Mouse (Mus musculus): ENCODE data around the gene Auts2. TPM values are rescaled to one million over a fixed set of nuclear protein-coding genes. Genes with fewer than 3 reads are reported as not detected.
A peak's percentile ranks its signal among the peaks of the same experiment; 100 is the strongest.

Gene Auts2
- total RNA-seq, 1 experiment from 2014 or later: 10.4 TPM

- no peak for ATAC-seq (replicated peaks; ENCODE audit: low read depth, poor library complexity, severe bottlenecking)
These were observed 1074.5 kb downstream of the Auts2 start for GRCm38 (mm10) chr5:131468609-131469008.

DNA sequence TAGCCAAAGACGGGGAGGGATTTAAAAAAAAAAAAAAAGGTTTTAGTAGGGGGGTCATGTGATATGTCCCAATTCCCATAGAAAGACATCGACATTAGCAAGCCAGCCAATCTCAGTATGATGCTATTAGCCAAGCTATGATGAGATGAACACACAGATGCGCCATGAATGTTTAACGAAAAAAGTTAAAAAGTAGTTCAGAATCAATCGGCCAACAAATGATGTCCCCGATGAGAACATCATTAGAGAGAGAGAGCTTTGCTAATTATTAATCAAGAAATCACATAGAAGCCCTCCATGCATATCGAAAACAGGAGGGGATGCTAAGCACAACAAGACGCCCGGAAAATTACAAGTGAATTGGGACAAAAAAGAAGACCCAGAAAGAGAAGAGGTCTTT is 1077.0 kb downstream of the Auts2 start:
- ATAC-seq (replicated peaks; ENCODE audit: low read depth, poor library complexity, severe bottlenecking): no peak

- ATAC-seq (replicated peaks; ENCODE audit: low read depth, poor library complexity, severe bottlenecking): no peak
These were observed 1079.7 kb downstream of the Auts2 start for GRCm38 (mm10) chr5:131463402-131463801.

DNA sequence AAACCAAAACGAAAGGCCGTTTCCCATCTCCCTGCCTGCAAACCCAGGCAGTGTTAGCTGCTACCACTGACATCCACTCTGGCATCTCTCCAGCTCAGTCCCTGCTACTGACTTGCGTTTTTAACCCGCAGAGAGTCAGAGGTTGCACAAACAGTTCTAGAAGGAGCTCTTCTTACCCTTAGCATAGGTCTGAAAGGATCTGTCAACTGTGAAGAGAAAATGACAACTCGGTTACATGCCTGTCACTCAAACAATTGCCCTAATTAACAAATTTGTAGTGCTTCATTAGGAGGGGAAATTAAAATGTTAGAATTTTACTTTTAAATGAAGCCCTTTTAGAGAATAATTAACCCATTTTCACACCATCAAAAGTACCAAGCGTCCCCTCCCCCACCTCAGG is 1083.2 kb downstream of the Auts2 start:
- ATAC-seq (replicated peaks; ENCODE audit: low read depth, poor library complexity, severe bottlenecking): no peak

DNA sequence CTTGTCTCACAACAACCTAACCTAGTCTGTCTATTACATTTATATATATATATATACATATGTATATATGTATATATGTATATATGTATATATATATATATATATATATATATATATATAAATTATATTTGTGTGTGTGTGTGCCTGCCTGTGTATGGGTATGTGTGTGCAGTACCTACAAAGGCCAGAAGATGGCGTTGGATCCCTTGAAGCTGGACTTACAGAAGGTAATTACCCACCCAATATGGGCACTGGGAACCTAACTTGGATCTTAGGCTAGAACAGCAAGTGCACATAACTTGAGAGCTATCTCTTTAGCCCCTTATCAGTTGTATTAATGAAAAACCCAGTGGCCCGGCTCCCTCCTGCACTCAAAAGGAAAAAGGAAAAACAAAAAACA is 1083.6 kb downstream of the Auts2 start:
- no peak for ATAC-seq (replicated peaks; ENCODE audit: low read depth, poor library complexity, severe bottlenecking)

DNA sequence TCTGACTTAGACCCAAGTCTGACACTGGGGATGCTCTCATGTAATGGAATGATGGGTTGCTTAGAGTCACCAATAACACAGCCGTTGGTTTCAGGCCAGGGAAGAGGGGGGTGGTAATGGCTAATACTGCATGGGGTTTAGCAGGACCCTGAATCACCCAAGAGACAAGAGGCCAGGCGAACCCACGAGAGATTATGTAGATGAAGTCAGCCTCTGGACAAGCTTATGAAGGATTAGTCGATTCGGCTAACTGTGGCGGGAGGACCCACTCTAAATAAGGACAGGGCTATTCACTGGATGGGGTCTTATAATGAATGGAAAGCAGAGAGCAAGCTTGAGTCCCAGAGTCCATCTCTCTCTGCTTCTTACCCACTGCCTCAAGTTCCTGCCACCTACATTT is 1084.4 kb downstream of the Auts2 start:
- no peak for ATAC-seq (replicated peaks; ENCODE audit: low read depth, poor library complexity, severe bottlenecking)

- ATAC-seq (replicated peaks; ENCODE audit: low read depth, poor library complexity, severe bottlenecking): no peak
These were observed 1085.1 kb downstream of the Auts2 start for GRCm38 (mm10) chr5:131457999-131458398.

DNA sequence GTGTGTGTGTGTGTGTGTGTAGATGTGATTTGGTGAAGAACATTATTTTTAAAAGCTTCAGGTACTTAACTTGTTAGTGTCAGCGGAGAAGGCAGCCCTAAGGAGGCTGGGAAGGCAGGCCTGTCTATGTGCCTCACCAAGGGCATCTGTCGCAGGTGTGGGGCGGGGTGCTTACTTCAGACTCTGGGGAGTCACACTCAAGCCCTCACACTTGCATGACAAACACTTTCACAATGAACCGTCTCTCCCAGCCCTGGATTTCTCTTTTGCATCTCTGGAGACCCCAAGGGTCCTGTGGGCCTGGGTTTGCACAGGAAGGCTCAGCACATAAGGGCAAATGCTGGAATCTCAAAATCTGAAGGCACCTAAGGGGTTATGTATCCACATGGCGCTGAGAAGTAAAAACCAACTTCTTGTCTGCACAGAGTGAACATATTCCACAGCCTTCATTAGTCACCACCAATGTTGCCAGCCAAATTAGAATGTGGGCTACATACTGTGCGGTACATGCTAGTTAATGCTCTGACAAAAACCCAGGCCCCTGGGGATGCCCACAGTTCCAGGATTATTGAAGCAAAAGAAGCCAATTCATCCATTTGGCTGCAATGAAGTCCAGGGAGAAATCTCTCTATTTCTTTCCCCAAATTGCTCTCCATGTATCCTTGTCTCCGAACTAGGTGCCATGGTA is 1093.8 kb downstream of the Auts2 start:
- ATAC-seq (replicated peaks; ENCODE audit: low read depth, poor library complexity, severe bottlenecking): no peak

GRCm38 (mm10) chr5:131435239-131435876 is 1107.8 kb downstream of the Auts2 start:
- ATAC-seq (replicated peaks; ENCODE audit: low read depth, poor library complexity, severe bottlenecking): no peak

- ATAC-seq (replicated peaks; ENCODE audit: low read depth, poor library complexity, severe bottlenecking): no peak
These were observed 1109.9 kb downstream of the Auts2 start for GRCm38 (mm10) chr5:131433291-131433690.

GRCm38 (mm10) chr5:131431896-131432295 is 1111.2 kb downstream of the Auts2 start:
- no peak for ATAC-seq (replicated peaks; ENCODE audit: low read depth, poor library complexity, severe bottlenecking)

DNA sequence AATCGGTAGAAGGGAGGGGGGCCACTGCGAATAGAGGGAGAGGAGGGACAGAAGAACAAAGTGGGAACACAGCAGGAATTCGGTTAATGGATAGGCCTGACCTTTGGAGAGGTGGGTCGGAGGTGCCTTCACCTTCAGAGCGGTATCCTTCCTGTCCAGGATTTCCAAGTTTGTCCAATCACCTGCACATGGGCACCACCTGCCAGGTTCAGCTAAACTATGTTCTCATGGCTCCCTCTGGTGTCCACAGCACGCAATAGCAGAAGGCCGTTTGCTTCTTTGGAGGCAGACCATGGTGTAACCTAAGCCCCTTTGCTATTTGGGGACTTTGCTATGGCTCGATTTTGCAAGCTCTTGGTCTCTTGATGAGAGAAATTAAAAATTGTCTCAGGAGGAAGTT is 1113.0 kb downstream of the Auts2 start:
- ATAC-seq (replicated peaks; ENCODE audit: low read depth, poor library complexity, severe bottlenecking): peak; percentile 77

DNA sequence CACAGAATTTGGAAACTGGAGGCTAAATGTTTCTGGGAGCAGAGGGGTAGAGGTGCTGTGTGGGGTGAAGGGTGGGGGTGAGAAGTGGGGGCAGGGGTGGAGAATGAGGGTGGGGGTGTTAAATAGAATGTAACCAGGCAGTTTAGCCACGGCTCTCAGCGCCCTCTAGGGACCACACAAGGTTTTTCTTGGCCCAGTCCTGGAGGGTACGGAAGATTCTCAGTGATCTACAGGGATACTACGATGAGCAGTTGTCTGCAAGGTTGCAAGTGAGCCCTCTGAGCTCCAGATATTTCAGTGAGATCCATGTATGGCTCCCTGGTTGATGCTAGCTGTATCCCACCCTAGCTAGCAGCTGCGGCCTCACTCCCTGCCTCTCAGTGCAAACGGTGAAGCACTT is 1113.6 kb downstream of the Auts2 start:
- 0 out of 2 replicates have a peak, but pooled peaks have one; percentile 45 for ATAC-seq (replicated peaks; ENCODE audit: low read depth, poor library complexity, severe bottlenecking)

- ATAC-seq (replicated peaks; ENCODE audit: low read depth, poor library complexity, severe bottlenecking): peak; percentile 71
These were observed 1115.3 kb downstream of the Auts2 start for GRCm38 (mm10) chr5:131427734-131428413.

GRCm38 (mm10) chr5:131422737-131423136 is 1120.4 kb downstream of the Auts2 start:
- ATAC-seq (replicated peaks; ENCODE audit: low read depth, poor library complexity, severe bottlenecking): no peak

DNA sequence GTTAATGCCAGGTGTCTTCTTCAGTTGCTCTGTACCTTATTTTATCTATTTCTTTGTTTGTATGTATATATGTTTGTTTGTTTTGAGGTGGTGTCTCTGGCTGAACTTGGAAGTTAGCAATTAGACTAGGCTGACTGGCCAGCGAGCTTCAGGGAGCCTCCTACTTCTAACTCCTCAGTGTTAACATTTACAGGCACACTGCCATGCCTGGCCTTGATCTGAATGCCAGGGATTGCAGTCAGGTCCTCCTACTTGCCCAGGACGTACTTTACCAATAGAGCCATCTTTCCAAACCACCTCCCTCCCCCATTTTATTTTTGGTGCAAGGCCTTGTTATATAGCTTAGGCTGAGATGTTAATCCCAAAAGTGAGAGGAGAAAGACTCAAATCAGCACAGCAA is 1122.7 kb downstream of the Auts2 start:
- ATAC-seq (replicated peaks; ENCODE audit: low read depth, poor library complexity, severe bottlenecking): no peak

DNA sequence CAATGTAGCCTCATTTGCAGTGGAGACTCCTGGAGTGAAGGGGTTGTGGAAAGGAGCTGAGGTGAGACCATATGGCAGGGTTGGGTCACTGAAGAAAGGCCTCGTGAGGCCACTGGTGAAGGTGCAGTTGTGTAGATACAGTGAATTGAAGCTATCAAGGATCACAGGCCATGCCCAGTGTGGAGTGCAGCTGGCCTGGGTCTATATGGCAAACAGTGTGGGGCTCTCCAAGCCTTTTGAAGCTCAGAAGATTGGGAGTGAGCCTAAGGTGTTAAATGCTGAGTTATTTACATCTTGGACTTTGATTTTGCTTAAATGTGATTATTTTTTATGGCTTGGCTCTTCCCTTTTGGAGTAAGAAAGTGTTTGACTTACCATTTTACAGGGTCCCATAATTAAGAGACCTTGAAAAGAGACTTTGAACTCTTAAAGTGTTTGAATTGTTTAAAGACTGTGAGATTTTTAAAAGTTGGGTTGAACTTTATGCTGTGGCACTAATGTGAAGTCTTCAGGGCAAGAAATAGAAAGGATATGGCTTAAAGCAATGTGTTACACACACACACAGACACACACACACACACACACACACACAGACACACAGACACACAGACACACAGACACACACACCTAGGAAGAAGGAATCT is 1127.1 kb downstream of the Auts2 start:
- no peak for ATAC-seq (replicated peaks; ENCODE audit: low read depth, poor library complexity, severe bottlenecking)

DNA sequence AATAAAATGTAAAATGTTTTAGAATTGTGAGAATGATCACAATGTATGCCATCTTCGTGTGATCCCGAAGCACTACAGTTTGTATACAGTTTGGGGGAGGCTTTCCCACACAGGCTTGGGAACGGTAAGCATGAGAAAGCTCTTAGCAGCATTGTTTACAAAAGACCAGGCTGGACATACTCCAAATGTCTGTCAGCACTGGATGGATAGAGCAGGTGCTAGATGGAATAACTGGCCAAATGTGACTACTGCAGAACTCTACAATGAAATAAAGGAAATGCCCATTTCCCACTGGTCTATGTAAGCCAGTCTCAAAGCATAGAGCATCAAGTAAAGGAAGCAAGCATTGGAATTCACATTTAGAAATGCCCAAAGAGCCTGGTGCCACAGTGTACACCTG is 1144.9 kb downstream of the Auts2 start:
- no peak for ATAC-seq (replicated peaks; ENCODE audit: low read depth, poor library complexity, severe bottlenecking)

DNA sequence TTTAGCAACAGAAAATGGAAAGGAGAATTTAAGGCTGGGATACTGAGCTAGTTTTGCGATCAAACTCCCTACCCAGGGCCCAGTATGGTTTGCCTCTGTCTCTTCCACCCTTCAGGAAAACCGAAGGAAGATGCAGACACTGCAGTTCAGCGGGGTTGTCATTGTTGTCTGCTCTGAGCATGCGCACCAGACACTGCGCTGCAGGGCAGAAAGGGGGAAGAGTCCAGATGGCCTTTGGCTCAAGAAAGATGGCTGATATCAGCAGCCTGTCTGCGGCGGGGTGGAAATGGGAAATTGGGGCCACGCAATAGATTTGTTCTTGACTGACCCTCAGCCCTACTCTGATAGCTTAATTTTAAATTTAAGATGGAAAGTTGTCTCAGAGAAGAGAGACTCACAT is 1147.4 kb downstream of the Auts2 start:
- no peak for ATAC-seq (replicated peaks; ENCODE audit: low read depth, poor library complexity, severe bottlenecking)
